Mouse (Mus musculus) ES-Bruce4 (cell line): ENCODE results near the gene Ranbp1. TPM values are rescaled to one million over a fixed set of nuclear protein-coding genes. Genes with fewer than 3 reads are reported as not detected.
A peak's percentile ranks its signal among the peaks of the same experiment; 100 is the strongest.

Source experiments
- H3K27ac ChIP-seq: 2 replicates; pipeline ENCODE4 v1.5.1; 2012; ENCODE audit warnings: low read length, inconsistent platforms; ENCODE audit not compliant: insufficient read depth
- H3K27me3 ChIP-seq: 2 replicates; pipeline ENCODE4 v1.6.1; 2012; ENCODE audit warnings: mild to moderate bottlenecking, low read length, inconsistent platforms; ENCODE audit not compliant: control insufficient read depth, poor library complexity, insufficient read depth, severe bottlenecking
- H3K36me3 ChIP-seq: 2 replicates; pipeline ENCODE4 v1.6.1; 2012; ENCODE audit warnings: inconsistent platforms, mild to moderate bottlenecking, low read length, moderate library complexity; ENCODE audit not compliant: control insufficient read depth, poor library complexity, insufficient read depth, severe bottlenecking
- H3K4me1 ChIP-seq: one replicate; pipeline ENCODE4 v1.8.1; 2011; ENCODE audit warnings: low read length; ENCODE audit not compliant: control insufficient read depth, insufficient read depth
- H3K4me3 ChIP-seq: 2 replicates; pipeline ENCODE4 v1.5.1; 2011; ENCODE audit warnings: low read depth, mild to moderate bottlenecking, low read length
- H3K9ac ChIP-seq: 2 replicates; pipeline ENCODE4 v1.6.1; 2012; ENCODE audit warnings: low read depth, mild to moderate bottlenecking, inconsistent platforms; ENCODE audit not compliant: poor library complexity, severe bottlenecking
- H3K9me3 ChIP-seq: replicated peaks from 2 replicates; pipeline ENCODE4 v1.6.1; 2012; ENCODE audit warnings: mild to moderate bottlenecking, low read length, inconsistent platforms; ENCODE audit not compliant: control insufficient read depth, poor library complexity, insufficient read depth, severe bottlenecking
- CTCF ChIP-seq: IDR thresholded peaks from one replicate; pipeline ENCODE4 v1.8.1; 2011; ENCODE audit warnings: low read depth, low read length
- EP300 ChIP-seq: IDR thresholded peaks from 2 replicates; pipeline ENCODE4 v1.6.1; 2011; ENCODE audit warnings: low read depth, low read length; ENCODE audit not compliant: insufficient read depth
- POLR2A ChIP-seq: IDR thresholded peaks from one replicate; pipeline ENCODE4 v1.8.1; 2011; ENCODE audit warnings: low read length; ENCODE audit not compliant: insufficient read depth
- polyA plus RNA-seq: library from polyadenylated mRNA; stranded (reverse); fragments of >200 nt; gene quantifications from 2 replicates; pipeline ENCODE4 v1.2.4, GENCODE M21; 2011; ENCODE audit warnings: low read depth; ENCODE audit not compliant: missing spikeins, insufficient read depth, insufficient read length

The Ranbp1 gene
- polyA plus RNA-seq, 1 experiment, result 515 TPM

- Histone ChIP-seq H3K36me3 (peaks cover 22% of the 10 kb centered on the region), H3K9me3 (no peaks in the 10 kb centered on the region), H3K9ac (peak overlapping the region; percentile 75), H3K4me3 (peak overlapping the region; percentile 71), H3K27ac (no peak overlapping the region), H3K4me1 (no peaks in the 10 kb centered on the region), H3K27me3 (no peaks in the 10 kb centered on the region)
- TF ChIP-seq EP300 (no peak), CTCF (no peak), POLR2A (no peak)
Measured at GRCm38 (mm10) chr16:18235389-18236065, 13.0 kb downstream of the Ranbp1 start.

DNA sequence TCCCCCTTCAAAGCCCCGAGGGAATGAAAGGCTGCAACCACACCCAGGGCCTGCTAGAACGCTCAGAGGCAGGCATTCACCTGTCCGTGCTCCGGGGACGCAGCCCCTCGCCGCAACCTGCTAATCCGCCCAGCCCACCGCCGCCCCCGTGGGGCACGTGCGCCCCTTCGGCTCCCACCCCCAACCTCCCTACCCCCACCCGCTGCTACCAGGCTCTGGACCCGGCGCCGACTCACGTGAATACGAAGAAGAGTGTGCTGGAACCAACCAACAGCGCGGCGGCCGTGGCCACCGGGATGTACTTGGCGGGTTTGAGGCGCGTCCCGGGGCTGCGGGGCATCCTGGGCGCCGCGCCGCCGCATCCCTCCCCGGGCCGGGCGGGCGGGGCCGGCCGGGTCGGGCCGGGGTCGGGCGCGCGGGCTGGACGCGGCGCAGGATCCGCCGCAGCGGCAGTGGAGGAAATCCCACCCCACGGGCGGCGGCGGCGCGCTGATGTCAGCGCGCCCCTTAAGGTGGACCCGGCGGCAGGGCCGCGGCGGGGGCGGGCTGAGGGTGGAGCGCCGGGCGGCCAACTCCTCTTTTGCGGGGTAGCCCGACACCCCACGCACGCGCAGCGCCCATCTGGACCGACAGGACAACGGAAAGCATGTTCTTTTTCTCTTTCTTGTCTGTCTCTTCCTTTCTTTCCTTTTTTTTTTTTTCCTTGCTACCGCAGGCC lies 13.7 kb downstream of the Ranbp1 start, which contains the start of gene Zdhhc8:
Gene Zdhhc8 (minus strand): TSS at position 466 of the 718 bp plus-strand sequence.
- peaks cover 15% of the 10 kb centered on the region for H3K36me3 ChIP-seq
- H3K27ac ChIP-seq, result no peak within 1 kb of the TSS
- H3K27me3 ChIP-seq, result no peaks in the 10 kb centered on the region
- H3K9me3 ChIP-seq, result no peaks in the 10 kb centered on the region
- no peaks in the 10 kb centered on the region for H3K4me1 ChIP-seq
- peak within 1 kb of the TSS; percentile 71 for H3K4me3 ChIP-seq
- H3K9ac ChIP-seq, result peak within 1 kb of the TSS; percentile 75
- TF ChIP-seq POLR2A (no peak), CTCF (no peak), EP300 (no peak)

GRCm38 (mm10) chr16:18233919-18234670 lies 14.4 kb downstream of the Ranbp1 start:
- no peak overlapping the region for H3K27ac ChIP-seq
- peak overlapping the region; percentile 58 for H3K4me3 ChIP-seq
- H3K4me1 ChIP-seq, result no peaks in the 10 kb centered on the region
- peaks cover 9% of the 10 kb centered on the region for H3K36me3 ChIP-seq
- TF ChIP-seq EP300, result no peak
- no peak for TF ChIP-seq CTCF
- TF ChIP-seq POLR2A, result no peak
- H3K9ac ChIP-seq, result peak overlapping the region; percentile 75
- no peaks in the 10 kb centered on the region for H3K27me3 ChIP-seq
- H3K9me3 ChIP-seq, result no peaks in the 10 kb centered on the region

DNA sequence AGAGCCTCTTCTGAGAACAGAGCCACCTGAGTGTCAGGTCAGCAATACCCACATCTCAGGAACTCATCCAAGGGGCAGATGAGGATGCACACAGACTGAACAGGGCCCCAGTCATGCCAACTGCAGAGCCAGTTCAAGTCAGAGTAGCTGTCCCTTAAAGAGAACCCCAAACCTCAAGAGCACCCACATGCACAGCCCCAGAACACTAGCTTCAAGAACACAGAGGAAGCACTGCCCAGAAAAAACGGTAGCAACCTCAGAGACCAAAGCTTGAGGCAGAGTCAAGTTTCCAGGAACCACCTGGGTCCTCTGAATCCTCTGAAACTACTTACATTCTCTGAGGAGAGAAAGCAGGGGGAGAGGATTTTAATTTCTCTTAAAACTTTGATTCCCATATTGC lies 15.1 kb downstream of the Ranbp1 start:
- peaks cover 5% of the 10 kb centered on the region; the same call in 1 of the 2 replicates for H3K36me3 ChIP-seq
- H3K9ac ChIP-seq, result no peak overlapping the region
- TF ChIP-seq POLR2A, result no peak
- no peak for TF ChIP-seq CTCF
- TF ChIP-seq EP300, result no peak
- H3K27ac ChIP-seq, result no peak overlapping the region
- H3K4me1 ChIP-seq, result no peaks in the 10 kb centered on the region
- no peaks in the 10 kb centered on the region for H3K9me3 ChIP-seq
- H3K4me3 ChIP-seq, result no peak overlapping the region
- H3K27me3 ChIP-seq, result no peaks in the 10 kb centered on the region

GRCm38 (mm10) chr16:18231451-18231850 lies 17.1 kb downstream of the Ranbp1 start:
- Histone ChIP-seq H3K27ac (no peak overlapping the region), H3K4me3 (no peak overlapping the region), H3K36me3 (no peaks in the 10 kb centered on the region), H3K4me1 (no peaks in the 10 kb centered on the region), H3K9ac (no peak overlapping the region), H3K27me3 (no peaks in the 10 kb centered on the region), H3K9me3 (no peaks in the 10 kb centered on the region)
- TF ChIP-seq CTCF (no peak), POLR2A (no peak), EP300 (no peak)
